Mouse (Mus musculus) MEL (cell line): ENCODE data around the gene Fstl5. TPM values are rescaled to one million over a fixed set of nuclear protein-coding genes. Genes with fewer than 3 reads are reported as not detected.

Experiments
- DNase-seq: peaks from one replicate; pipeline ENCODE4 v3.0.0; 2011; ENCODE audit warnings: low read depth, low spot score
- H3K27ac ChIP-seq: 2 replicates; pipeline ENCODE4 v1.5.1; 2012; ENCODE audit warnings: low read depth, mild to moderate bottlenecking, control low read depth, low read length, moderate library complexity; ENCODE audit not compliant: control insufficient read depth
- H3K27me3 ChIP-seq, 2 experiments: fragments of 150-350 bp in 1 of 2; sonication (generic) in 1 of 2; 2 replicates each; pipeline ENCODE4 v1.6.1; 2012; ENCODE audit warnings: low read length in 2 of 2, mild to moderate bottlenecking in 2 of 2, improper control_type of control experiment in 1 of 2, moderate library complexity in 1 of 2; ENCODE audit not compliant: insufficient read depth in 2 of 2, control insufficient read depth in 1 of 2
- H3K36me3 ChIP-seq, 2 experiments: 2 replicates each; pipeline ENCODE4 v1.6.1; 2012 to 2014; ENCODE audit warnings: low read length in 2 of 2, improper control_type of control experiment in 1 of 2, inconsistent platforms in 1 of 2, mild to moderate bottlenecking in 1 of 2; ENCODE audit not compliant: insufficient read depth in 2 of 2, control insufficient read depth in 1 of 2
- H3K4me1 ChIP-seq, 2 experiments: fragments of 150-350 bp in 1 of 2; sonication (generic) in 1 of 2; 2 replicates each; pipeline ENCODE4 v1.6.1; 2012; ENCODE audit warnings: low read length in 2 of 2, improper control_type of control experiment in 1 of 2, mild to moderate bottlenecking in 1 of 2; ENCODE audit not compliant: insufficient read depth in 2 of 2, control insufficient read depth in 1 of 2
- H3K4me3 ChIP-seq, 2 experiments: fragments of 150-350 bp in 1 of 2; sonication (generic) in 1 of 2; 2 replicates each; pipeline ENCODE4 v1.5.1; 2012; ENCODE audit warnings: low read depth in 2 of 2, low read length in 2 of 2, mild to moderate bottlenecking in 2 of 2, moderate library complexity in 2 of 2, control low read depth in 1 of 2, improper control_type of control experiment in 1 of 2; ENCODE audit not compliant: control insufficient read depth in 1 of 2, insufficient read depth in 1 of 2
- H3K79me2 ChIP-seq: 2 replicates; pipeline ENCODE4 v1.6.1; 2012; ENCODE audit warnings: mild to moderate bottlenecking, low read length, moderate library complexity; ENCODE audit not compliant: control insufficient read depth, poor library complexity, insufficient read depth
- H3K9ac ChIP-seq: 2 replicates; pipeline ENCODE4 v1.6.1; 2012; ENCODE audit warnings: low read depth, mild to moderate bottlenecking, control low read depth, low read length, moderate library complexity; ENCODE audit not compliant: control insufficient read depth, poor library complexity, severe bottlenecking
- H3K9me3 ChIP-seq: fragments of 150-350 bp; sonication (generic); replicated peaks from 2 replicates; pipeline ENCODE4 v1.6.1; 2012; ENCODE audit warnings: mild to moderate bottlenecking, low read length, improper control_type of control experiment, moderate library complexity; ENCODE audit not compliant: insufficient read depth
- BHLHE40 ChIP-seq: IDR thresholded peaks from 2 replicates; pipeline ENCODE4 v1.6.1; 2012; ENCODE audit warnings: low read depth, mild to moderate bottlenecking, inconsistent platforms, low read length, improper control_type of control experiment, borderline replicate concordance
- CHD1 ChIP-seq: IDR thresholded peaks from 2 replicates; pipeline ENCODE4 v1.6.1; 2012; ENCODE audit warnings: low read depth, mild to moderate bottlenecking, inconsistent platforms, low read length, improper control_type of control experiment
- CTCF ChIP-seq, 3 experiments: IDR thresholded peaks in 2 of 3; conservative IDR thresholded peaks in 1 of 3; 2 replicates each; pipeline ENCODE4 v1.5.1; 2011 to 2012; ENCODE audit warnings: low read length in 3 of 3, low read depth in 2 of 3, mild to moderate bottlenecking in 2 of 3, improper control_type of control experiment in 1 of 3, inconsistent platforms in 1 of 3, mixed read lengths in 1 of 3, moderate library complexity in 1 of 3; ENCODE audit not compliant: control insufficient read depth in 1 of 3, insufficient read depth in 1 of 3, poor library complexity in 1 of 3, severe bottlenecking in 1 of 3
- E2F4 ChIP-seq: IDR thresholded peaks from 2 replicates; pipeline ENCODE4 v1.6.1; 2011; ENCODE audit warnings: low read depth, low read length, improper control_type of control experiment, borderline replicate concordance
- HCFC1 ChIP-seq: IDR thresholded peaks from 2 replicates; pipeline ENCODE4 v1.6.1; 2012; ENCODE audit warnings: low read depth, mild to moderate bottlenecking, inconsistent platforms, low read length, improper control_type of control experiment, moderate library complexity
- MAFK ChIP-seq: IDR thresholded peaks from 2 replicates; pipeline ENCODE4 v1.6.1; 2011; ENCODE audit warnings: low read depth, mild to moderate bottlenecking, low read length, improper control_type of control experiment, borderline replicate concordance
- MAZ ChIP-seq: IDR thresholded peaks from 2 replicates; pipeline ENCODE4 v1.6.1; 2012; ENCODE audit warnings: low read depth, mild to moderate bottlenecking, inconsistent platforms, low read length, improper control_type of control experiment
- MEF2A ChIP-seq: IDR thresholded peaks from 2 replicates; pipeline ENCODE4 v1.6.1; 2014; ENCODE audit warnings: low read depth, mild to moderate bottlenecking, inconsistent platforms, low read length, improper control_type of control experiment; ENCODE audit not compliant: poor library complexity, insufficient replicate concordance, severe bottlenecking; ENCODE audit errors: extremely low read depth
- NELFE ChIP-seq: IDR thresholded peaks from 2 replicates; pipeline ENCODE4 v1.6.1; 2011; ENCODE audit warnings: low read depth, low read length, improper control_type of control experiment
- SIN3A ChIP-seq: IDR thresholded peaks from 2 replicates; pipeline ENCODE4 v1.6.1; 2012; ENCODE audit warnings: low read length, improper control_type of control experiment, inconsistent platforms
- TAL1 ChIP-seq: IDR thresholded peaks from 2 replicates; pipeline ENCODE4 v1.6.1; 2012; ENCODE audit warnings: mild to moderate bottlenecking, inconsistent platforms, low read length, moderate library complexity, mixed read lengths
- USF1 ChIP-seq: IDR thresholded peaks from 2 replicates; pipeline ENCODE4 v1.6.1; 2014; ENCODE audit warnings: low read depth, mild to moderate bottlenecking, inconsistent platforms, low read length, improper control_type of control experiment, moderate library complexity
- polyA plus RNA-seq, 2 experiments: library from polyadenylated mRNA; stranded (reverse) in 1 of 2; unstranded in 1 of 2; fragments of >175 nt in 1 of 2; fragments of >200 nt in 1 of 2; gene quantifications; 2 replicates each; pipeline versions ENCODE4 v1.2.1 to v1.2.4; 2012; ENCODE audit warnings: low replicate concordance in 2 of 2, low read depth in 1 of 2; ENCODE audit not compliant: insufficient read length in 2 of 2, insufficient read depth in 1 of 2, missing spikeins in 1 of 2
- total RNA-seq: library from RNA; depleted of rRNA; stranded (reverse); fragments of 300-350 nt; gene quantifications from 2 replicates; pipeline ENCODE4 v1.2.3, GENCODE M21; 2012; rRNA removed

The Fstl5 gene
- 0.04 TPM in 1 of 2 replicates, not detected in the other for total RNA-seq
- polyA plus RNA-seq = not detected

GRCm38 (mm10) chr3:76074060-76074707 is at the start of gene Fstl5:
Gene Fstl5, plus strand, starts transcription at chr3:76074270.
- H3K27ac ChIP-seq = no peak within 1 kb of the TSS
- no peaks in the 10 kb centered on the region for H3K36me3 ChIP-seq
- DNase-seq = peak; percentile 32
- no peaks in the 10 kb centered on the region for H3K79me2 ChIP-seq
- TF ChIP-seq CTCF (IDR thresholded peaks at IDR 0.05 in 2 of 3, conservative IDR thresholded peaks at IDR 0.05 in 1 of 3; ENCODE audit: control insufficient read depth in 1 of 3, insufficient read depth in 1 of 3, low read depth in 2 of 3, low read length in 3 of 3, poor library complexity in 1 of 3, severe bottlenecking in 1 of 3) = no peak
- no peak for TF ChIP-seq TAL1
- TF ChIP-seq MEF2A = no peak
- TF ChIP-seq MAFK = no peak
- no peak for TF ChIP-seq E2F4
- TF ChIP-seq, all 39 proteins: peak for 0
- Histone ChIP-seq H3K4me3 (no peak within 1 kb of the TSS), H3K9ac (no peak within 1 kb of the TSS), H3K4me1 (no peaks in the 10 kb centered on the region), H3K27me3 (no peaks in the 10 kb centered on the region; a peak in 1 of 4 replicates), H3K9me3 (no peaks in the 10 kb centered on the region)

GRCm38 (mm10) chr3:76025523-76025922 is 48.5 kb upstream of the Fstl5 start:
- H3K9ac ChIP-seq = no peak overlapping the region
- H3K79me2 ChIP-seq = no peaks in the 10 kb centered on the region
- DNase-seq = peak; percentile 10
- H3K36me3 ChIP-seq = peaks cover 0 to 4% of the 10 kb centered on the region in 2 experiments; a peak in 2 of 4 replicates
- peaks cover 5% of the 10 kb centered on the region in 2 experiments; a peak in 3 of 4 replicates for H3K4me1 ChIP-seq
- H3K4me3 ChIP-seq = no peak overlapping the region
- no peak overlapping the region for H3K27ac ChIP-seq
- H3K27me3 ChIP-seq = no peaks in the 10 kb centered on the region
- TF ChIP-seq USF1 (no peak), NELFE (no peak), MAZ (no peak)
- TF ChIP-seq, all 39 proteins: peak for 0
- no peaks in the 10 kb centered on the region for H3K9me3 ChIP-seq

- Histone ChIP-seq H3K4me3 (no peak overlapping the region), H3K9me3 (no peaks in the 10 kb centered on the region), H3K27ac (no peak overlapping the region), H3K79me2 (no peaks in the 10 kb centered on the region), H3K9ac (no peak overlapping the region), H3K27me3 (no peaks in the 10 kb centered on the region; a peak in 1 of 4 replicates), H3K4me1 (no peaks in the 10 kb centered on the region), H3K36me3 (no peaks in the 10 kb centered on the region)
- no peak for DNase-seq
- TF ChIP-seq MAZ = no peak
- no peak for TF ChIP-seq HCFC1
- TF ChIP-seq CHD1 = no peak
- TF ChIP-seq BHLHE40 = no peak
- no peak for TF ChIP-seq SIN3A
Measured at GRCm38 (mm10) chr3:76051124-76051523, 22.9 kb upstream of the Fstl5 start.
